Mouse (Mus musculus): ENCODE results near the gene Egfr. TPM values are rescaled to one million over a fixed set of nuclear protein-coding genes. Genes with fewer than 3 reads are reported as not detected.

The Egfr gene
- polyA plus RNA-seq, 1 experiment from 2014 or later = 1.4 TPM

- WGBS (ENCODE audit: insufficient replicate concordance) = 68% methylated on average over 3 of the region's 3 CpGs
Measured at GRCm38 (mm10) chr11:16842924-16843323, 90.9 kb downstream of the Egfr start.

GRCm38 (mm10) chr11:16843889-16844568, 92.0 kb downstream of the Egfr start:
- H3K4me3 ChIP-seq = no peak overlapping the region
- no peak for ATAC-seq
- H3K27me3 ChIP-seq (replicated peaks) = no peaks in the 10 kb centered on the region; the same call in 1 of the 2 replicates
- H3K36me3 ChIP-seq = no peaks in the 10 kb centered on the region
- H3K9ac ChIP-seq = no peak overlapping the region
- H3K27ac ChIP-seq = no peak overlapping the region
- no peak overlapping the region for H3K4me2 ChIP-seq
- no peaks in the 10 kb centered on the region for H3K9me3 ChIP-seq (replicated peaks)
- H3K4me1 ChIP-seq = no peaks in the 10 kb centered on the region
- 25% methylated on average over 12 of the region's 12 CpGs for WGBS (ENCODE audit: insufficient replicate concordance)

More at GRCm38 (mm10) chr11:16842924-16843323, 90.9 kb downstream of the Egfr start:
- Histone ChIP-seq H3K36me3 (no peaks in the 10 kb centered on the region), H3K4me3 (no peak overlapping the region), H3K27me3 (replicated peaks) (no peaks in the 10 kb centered on the region; the same call in 1 of the 2 replicates), H3K9ac (no peak overlapping the region), H3K27ac (no peak overlapping the region), H3K9me3 (replicated peaks) (no peaks in the 10 kb centered on the region), H3K4me2 (no peak overlapping the region), H3K4me1 (no peaks in the 10 kb centered on the region)
- ATAC-seq = no peak

GRCm38 (mm10) chr11:16848881-16849280, 96.9 kb downstream of the Egfr start:
- H3K9ac ChIP-seq = no peak overlapping the region
- no peak for ATAC-seq
- no peaks in the 10 kb centered on the region; the same call in 1 of the 2 replicates for H3K27me3 ChIP-seq (replicated peaks)
- no peaks in the 10 kb centered on the region for H3K9me3 ChIP-seq (replicated peaks)
- no peak overlapping the region for H3K27ac ChIP-seq
- no peak overlapping the region for H3K4me3 ChIP-seq
- WGBS (ENCODE audit: insufficient replicate concordance) = 64% methylated on average over 6 of the region's 6 CpGs
- no peak overlapping the region for H3K4me2 ChIP-seq
- H3K4me1 ChIP-seq = no peaks in the 10 kb centered on the region
- H3K36me3 ChIP-seq = no peaks in the 10 kb centered on the region

DNA sequence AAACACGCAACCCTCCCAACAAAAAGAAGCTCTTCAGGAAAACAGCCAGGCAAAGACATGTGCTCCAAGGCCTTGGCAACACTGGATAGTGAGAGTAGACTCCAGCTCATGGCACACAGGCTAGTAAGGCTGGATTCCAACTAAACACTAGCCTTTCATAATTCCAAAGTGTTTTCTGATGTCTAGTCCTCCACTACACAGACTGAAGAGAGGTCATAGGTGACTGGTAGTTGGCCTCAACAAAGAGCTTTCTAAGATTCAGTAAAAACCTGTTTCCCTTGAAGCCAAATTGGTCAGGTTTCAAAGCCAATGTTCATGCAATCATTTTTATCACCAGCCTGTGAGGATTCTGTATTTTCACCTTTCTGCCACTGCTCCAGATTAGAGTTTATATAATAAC, 99.4 kb downstream of the Egfr start:
- no peak overlapping the region for H3K4me3 ChIP-seq
- no peak overlapping the region for H3K9ac ChIP-seq
- no peak overlapping the region for H3K27ac ChIP-seq
- no peaks in the 10 kb centered on the region for H3K4me1 ChIP-seq
- H3K27me3 ChIP-seq (replicated peaks) = no peaks in the 10 kb centered on the region
- WGBS (ENCODE audit: insufficient replicate concordance) = 53% methylated on average over 1 of the region's 1 CpGs
- no peak overlapping the region for H3K4me2 ChIP-seq
- no peaks in the 10 kb centered on the region for H3K36me3 ChIP-seq
- ATAC-seq = no peak
- no peaks in the 10 kb centered on the region for H3K9me3 ChIP-seq (replicated peaks)

- Histone ChIP-seq H3K9me3 (replicated peaks) (no peaks in the 10 kb centered on the region), H3K4me1 (no peaks in the 10 kb centered on the region), H3K36me3 (no peaks in the 10 kb centered on the region), H3K4me2 (no peak overlapping the region), H3K27ac (no peak overlapping the region), H3K4me3 (no peak overlapping the region), H3K27me3 (replicated peaks) (no peaks in the 10 kb centered on the region), H3K9ac (no peak overlapping the region)
- no peak for ATAC-seq
- 32% methylated on average over 2 of the region's 2 CpGs for WGBS (ENCODE audit: insufficient replicate concordance)
Measured at GRCm38 (mm10) chr11:16854111-16854510, 102.1 kb downstream of the Egfr start.

DNA sequence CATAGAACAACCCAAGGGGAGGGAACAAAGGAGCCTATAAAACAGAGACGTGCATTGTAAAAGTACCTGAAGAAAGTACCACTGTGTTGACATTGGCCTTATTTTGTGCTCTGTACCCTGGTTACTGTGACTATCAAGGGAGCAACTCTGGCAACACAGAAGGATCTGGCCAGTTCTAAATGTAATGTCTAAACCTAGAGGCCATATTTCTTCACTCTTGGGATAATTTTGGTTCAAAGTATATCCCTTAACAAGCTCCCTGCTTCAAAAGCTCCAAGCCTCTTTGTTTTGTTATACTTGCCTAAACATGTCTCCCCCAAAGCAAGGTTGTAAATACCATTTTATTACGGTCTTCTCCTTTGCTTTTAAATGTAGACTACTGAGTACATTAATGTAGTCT, 105.3 kb downstream of the Egfr start:
- Histone ChIP-seq H3K4me3 (no peak overlapping the region), H3K4me2 (no peak overlapping the region), H3K36me3 (no peaks in the 10 kb centered on the region), H3K9me3 (replicated peaks) (no peaks in the 10 kb centered on the region), H3K27ac (no peak overlapping the region), H3K4me1 (no peaks in the 10 kb centered on the region), H3K9ac (no peak overlapping the region), H3K27me3 (replicated peaks) (no peaks in the 10 kb centered on the region)
- WGBS (ENCODE audit: insufficient replicate concordance) = 72% methylated on average over 2 of the region's 2 CpGs
- no peak for ATAC-seq

GRCm38 (mm10) chr11:16861037-16861436, 109.0 kb downstream of the Egfr start:
- H3K9me3 ChIP-seq (replicated peaks) = no peaks in the 10 kb centered on the region
- 64% methylated on average over 6 of the region's 6 CpGs for WGBS (ENCODE audit: insufficient replicate concordance)
- no peaks in the 10 kb centered on the region for H3K4me1 ChIP-seq
- no peaks in the 10 kb centered on the region for H3K27me3 ChIP-seq (replicated peaks)
- H3K27ac ChIP-seq = no peak overlapping the region
- ATAC-seq = no peak
- H3K9ac ChIP-seq = no peak overlapping the region
- H3K4me2 ChIP-seq = no peak overlapping the region
- H3K4me3 ChIP-seq = no peak overlapping the region
- H3K36me3 ChIP-seq = no peaks in the 10 kb centered on the region

- Histone ChIP-seq H3K27me3 (replicated peaks) (no peaks in the 10 kb centered on the region), H3K9ac (no peak overlapping the region), H3K4me1 (no peaks in the 10 kb centered on the region), H3K4me3 (no peak overlapping the region), H3K9me3 (replicated peaks) (no peaks in the 10 kb centered on the region), H3K36me3 (no peaks in the 10 kb centered on the region), H3K27ac (no peak overlapping the region), H3K4me2 (no peak overlapping the region)
- no peak for ATAC-seq
Measured at GRCm38 (mm10) chr11:16863547-16863946, 111.5 kb downstream of the Egfr start.

GRCm38 (mm10) chr11:16864980-16865561, 113.1 kb downstream of the Egfr start:
- Histone ChIP-seq H3K4me3 (no peak overlapping the region), H3K4me1 (no peaks in the 10 kb centered on the region), H3K27ac (no peak overlapping the region), H3K4me2 (no peak overlapping the region), H3K27me3 (replicated peaks) (no peaks in the 10 kb centered on the region), H3K36me3 (no peaks in the 10 kb centered on the region), H3K9ac (no peak overlapping the region), H3K9me3 (replicated peaks) (no peaks in the 10 kb centered on the region)
- no peak for ATAC-seq
- 36% methylated on average over 3 of the region's 3 CpGs for WGBS (ENCODE audit: insufficient replicate concordance)

DNA sequence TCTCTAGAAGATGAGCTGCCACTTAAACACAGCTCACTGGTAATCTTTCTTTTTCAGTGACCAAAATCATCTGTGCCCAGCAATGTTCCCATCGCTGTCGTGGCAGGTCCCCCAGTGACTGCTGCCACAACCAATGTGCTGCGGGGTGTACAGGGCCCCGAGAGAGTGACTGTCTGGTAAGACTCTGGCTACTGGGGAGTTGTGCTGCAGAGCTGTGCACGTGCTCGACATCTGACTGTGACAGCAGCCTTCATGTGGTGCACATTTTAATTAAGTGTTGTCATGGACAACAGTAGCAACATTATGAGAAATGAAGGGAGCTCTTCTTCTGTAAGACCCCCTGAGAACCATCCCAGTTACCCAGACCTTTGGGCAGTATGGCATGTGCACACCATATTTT, 116.0 kb downstream of the Egfr start:
- Histone ChIP-seq H3K4me2 (no peak overlapping the region), H3K9me3 (replicated peaks) (no peaks in the 10 kb centered on the region), H3K4me1 (no peaks in the 10 kb centered on the region), H3K4me3 (no peak overlapping the region), H3K36me3 (no peaks in the 10 kb centered on the region), H3K27me3 (replicated peaks) (no peaks in the 10 kb centered on the region), H3K27ac (no peak overlapping the region), H3K9ac (no peak overlapping the region)
- no peak for ATAC-seq
- 72% methylated on average over 6 of the region's 6 CpGs for WGBS (ENCODE audit: insufficient replicate concordance)

GRCm38 (mm10) chr11:16869506-16869905, 117.5 kb downstream of the Egfr start:
- no peak for ATAC-seq
- Histone ChIP-seq H3K4me3 (no peak overlapping the region), H3K27me3 (replicated peaks) (no peaks in the 10 kb centered on the region), H3K4me2 (no peak overlapping the region), H3K36me3 (no peaks in the 10 kb centered on the region), H3K27ac (no peak overlapping the region), H3K9me3 (replicated peaks) (no peaks in the 10 kb centered on the region), H3K9ac (no peak overlapping the region), H3K4me1 (no peaks in the 10 kb centered on the region)
- 53% methylated on average over 2 of the region's 2 CpGs for WGBS (ENCODE audit: insufficient replicate concordance)

- 58% methylated on average over 5 of the region's 5 CpGs for WGBS (ENCODE audit: insufficient replicate concordance)
- H3K27me3 ChIP-seq (replicated peaks) = no peaks in the 10 kb centered on the region
- ATAC-seq = no peak
Measured at GRCm38 (mm10) chr11:16871120-16871519, 119.1 kb downstream of the Egfr start.

More at GRCm38 (mm10) chr11:16871120-16871519, 119.1 kb downstream of the Egfr start:
- no peak overlapping the region for H3K4me3 ChIP-seq
- H3K4me1 ChIP-seq = no peaks in the 10 kb centered on the region
- H3K9me3 ChIP-seq (replicated peaks) = no peaks in the 10 kb centered on the region
- H3K36me3 ChIP-seq = no peaks in the 10 kb centered on the region
- H3K27ac ChIP-seq = no peak overlapping the region
- no peak overlapping the region for H3K4me2 ChIP-seq
- no peak overlapping the region for H3K9ac ChIP-seq

Data from liver, embryonic 12.5 days (tissue).